Comparison of ENCODE assay signal across 11 mouse cellular contexts in the genomic region with DNA sequence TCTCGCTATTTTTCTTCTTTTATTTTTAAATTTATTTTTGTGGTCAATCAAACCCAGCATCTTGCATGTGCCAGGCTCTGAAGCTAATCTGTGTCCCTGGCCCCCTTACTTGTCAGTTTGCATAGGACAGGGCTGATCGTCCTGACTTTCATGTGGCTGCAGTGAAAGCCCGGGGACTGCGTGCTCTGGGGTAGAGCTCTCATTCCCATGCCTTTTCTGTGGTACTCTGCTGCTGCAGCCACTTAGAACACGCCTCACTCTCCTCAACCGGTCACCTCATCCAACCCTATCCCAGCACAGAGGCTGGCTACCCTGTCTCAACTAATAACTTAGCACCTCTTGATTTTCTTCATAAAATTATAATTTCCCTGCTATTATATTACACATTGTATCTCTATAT. TPM values are rescaled to one million over a fixed set of nuclear protein-coding genes. Genes with fewer than 3 reads are reported as not detected.
DNase-seq lines count a peak whose midpoint lies in the region; ATAC-seq and TF ChIP-seq lines count a peak whose summit lies in the region.
"Had no signal": no experiment of that assay in that cellular context is flagged by ENCODE, and none has a peak within 500 bp of the region (broad histone marks: within the 10 kb centered on the region; RNA-seq: fewer than 3 reads in every experiment).

No protein-coding gene starts in this region.

- peak overlapping the region; percentile 66 for H3K27ac ChIP-seq in heart, embryonic 15.5 days
- peak overlapping the region; percentile 86 for H3K27ac ChIP-seq in forebrain, embryonic 13.5 days
- H3K27ac ChIP-seq in hindbrain, embryonic 12.5 days, result peak overlapping the region; percentile 82

- WGBS in heart, embryonic 15.5 days, result 61% methylated on average over 6 of the region's 6 CpGs
- WGBS in forebrain, embryonic 13.5 days, result 56% methylated on average over 6 of the region's 6 CpGs
- 64% methylated on average over 6 of the region's 6 CpGs for WGBS in hindbrain, embryonic 12.5 days

- DNase-seq in heart, adult 8-10 months (ENCODE audit: low spot score), result no peak
- no peak for DNase-seq in right cerebral cortex, postnatal 10 days (ENCODE audit: low spot score in 2 of 2)
- no peak for DNase-seq in adrenal gland, postnatal 14 days
- no peak for DNase-seq in urinary bladder, postnatal 25 days (ENCODE audit: low spot score)

- TF ChIP-seq POLR2A in myocyte (IDR thresholded peaks at IDR 0.05; ENCODE audit: insufficient read length, low read depth), result no peak

- no peaks in the 10 kb centered on the region for H3K9me3 ChIP-seq in heart, embryonic 15.5 days (replicated peaks)
- no peaks in the 10 kb centered on the region for H3K9me3 ChIP-seq in forebrain, embryonic 13.5 days (replicated peaks)
- H3K9me3 ChIP-seq in hindbrain, embryonic 12.5 days (replicated peaks), result no peaks in the 10 kb centered on the region

- H3K36me3 ChIP-seq in heart, embryonic 15.5 days, result no peaks in the 10 kb centered on the region
- H3K36me3 ChIP-seq in forebrain, embryonic 13.5 days (ENCODE audit: poor library complexity, severe bottlenecking), result no peaks in the 10 kb centered on the region
- H3K36me3 ChIP-seq in hindbrain, embryonic 12.5 days, result no peaks in the 10 kb centered on the region
- H3K36me3 ChIP-seq in myocyte (ENCODE audit: control insufficient read depth, insufficient read depth), result no peaks in the 10 kb centered on the region

- ATAC-seq in heart, embryonic 15.5 days (replicated peaks; ENCODE audit: insufficient number of reproducible peaks, insufficient read depth, low FRiP score, low read depth), result peak; percentile 40; the same call in 1 of the 2 replicates
- peak; percentile 68 for ATAC-seq in forebrain, embryonic 13.5 days
- peak; percentile 76 for ATAC-seq in hindbrain, embryonic 12.5 days (ENCODE audit: low FRiP score)

- no peak overlapping the region for H3K4me3 ChIP-seq in heart, embryonic 15.5 days
- H3K4me3 ChIP-seq in forebrain, embryonic 13.5 days, result no peak overlapping the region
- H3K4me3 ChIP-seq in hindbrain, embryonic 12.5 days, result no peak overlapping the region
- no peak overlapping the region for H3K4me3 ChIP-seq in myocyte

- no peak overlapping the region for H3K9ac ChIP-seq in heart, embryonic 15.5 days
- no peak overlapping the region for H3K9ac ChIP-seq in forebrain, embryonic 13.5 days
- H3K9ac ChIP-seq in hindbrain, embryonic 12.5 days, result no peak overlapping the region

- H3ac ChIP-seq in myocyte (ENCODE audit: control insufficient read depth, insufficient read length), result no peak overlapping the region

- peaks cover 16% of the 10 kb centered on the region for H3K4me1 ChIP-seq in heart, embryonic 15.5 days (replicated peaks)
- peaks cover 23% of the 10 kb centered on the region for H3K4me1 ChIP-seq in forebrain, embryonic 13.5 days
- H3K4me1 ChIP-seq in hindbrain, embryonic 12.5 days, result peaks cover 25% of the 10 kb centered on the region

- no peaks in the 10 kb centered on the region for H3K79me2 ChIP-seq in myocyte (ENCODE audit: control insufficient read depth, insufficient read depth)

- no peaks in the 10 kb centered on the region for H3K27me3 ChIP-seq in heart, embryonic 15.5 days
- H3K27me3 ChIP-seq in forebrain, embryonic 13.5 days, result no peaks in the 10 kb centered on the region
- no peaks in the 10 kb centered on the region for H3K27me3 ChIP-seq in hindbrain, embryonic 12.5 days
- H3K27me3 ChIP-seq in myocyte (ENCODE audit: control insufficient read depth, insufficient read depth, insufficient read length), result no peaks in the 10 kb centered on the region

- no peak overlapping the region for H3K4me2 ChIP-seq in heart, embryonic 15.5 days
- peak overlapping the region; percentile 1; the same call in 1 of the 2 replicates for H3K4me2 ChIP-seq in forebrain, embryonic 13.5 days
- 0 out of 2 replicates have a peak overlapping the region, but pooled peaks have one; percentile 8 for H3K4me2 ChIP-seq in hindbrain, embryonic 12.5 days (replicated peaks)
- H3K4me2 ChIP-seq in myocyte (ENCODE audit: low read depth), result peak overlapping the region; percentile 62

TF ChIP-seq in myocyte, 11 proteins besides CTCF, POLR2A, EP300 and RAD21:
- TF ChIP-seq TCF3 (IDR thresholded peaks at IDR 0.05; ENCODE audit: insufficient read length, low read depth) (no peak), POLR2AphosphoS2 (IDR thresholded peaks at IDR 0.05; ENCODE audit: insufficient read length, low read depth) (no peak), CEBPB (IDR thresholded peaks at IDR 0.05; ENCODE audit: insufficient read depth, poor library complexity, severe bottlenecking) (no peak)

RNA-seq across cellular contexts. Expression of a gene that starts 8.7 kb away (rescaled TPM):
- 0.11 and 0.19 TPM in 2 replicates for polyA plus RNA-seq in heart, embryonic 15.5 days (2015; fragmentation: Nextera tagmentation; extraction: Ambion mirVana)
- total RNA-seq in heart, adult 8-10 months (2022), result not detected
- polyA plus RNA-seq in forebrain, embryonic 13.5 days (2015; fragmentation: Nextera tagmentation; extraction: Ambion mirVana), result 0.23 and 0.64 TPM in 2 replicates
- polyA plus RNA-seq in hindbrain, embryonic 12.5 days (2016; fragmentation: Nextera tagmentation; extraction: Ambion mirVana), result 1.2 and 1.7 TPM in 2 replicates
- 0.34 TPM for polyA plus RNA-seq in myocyte (2012; fragmentation: generic; extraction: Trizol)
- total RNA-seq in adrenal gland, postnatal 14 days (2021), result 1.5 TPM in 2 replicates
- total RNA-seq: CH12.LX; hematopoietic stem cell, adult 5-6 weeks had no signal
- polyA plus RNA-seq: limb, embryonic 11.5 days had no signal

RNA-seq across cellular contexts. Expression of a gene that starts 23.5 kb away (rescaled TPM):
- 48.6 and 50.7 TPM in 2 replicates for polyA plus RNA-seq in heart, embryonic 15.5 days (2015; fragmentation: Nextera tagmentation; extraction: Ambion mirVana)
- total RNA-seq in heart, adult 8-10 months (2022), result 100 to 1,000 TPM in 2 of 4 experiments, 10 to 100 TPM in 2; 85.9 to 105 (median 95.9) TPM
- polyA plus RNA-seq in forebrain, embryonic 13.5 days (2015; fragmentation: Nextera tagmentation; extraction: Ambion mirVana), result 70.3 and 73.2 TPM in 2 replicates
- 87.9 and 97.4 TPM in 2 replicates for polyA plus RNA-seq in hindbrain, embryonic 12.5 days (2016; fragmentation: Nextera tagmentation; extraction: Ambion mirVana)
- polyA plus RNA-seq in myocyte (2012; fragmentation: generic; extraction: Trizol), result 63.0 TPM
- 128 and 156 TPM in 2 replicates for total RNA-seq in adrenal gland, postnatal 14 days (2021)

RNA-seq across cellular contexts. Expression of a gene that starts 54.5 kb away (rescaled TPM):
- polyA plus RNA-seq in heart, embryonic 15.5 days (2015; fragmentation: Nextera tagmentation; extraction: Ambion mirVana), result 27.7 and 28.3 TPM in 2 replicates
- total RNA-seq in heart, adult 8-10 months (2022), result 10 to 100 TPM; 40.2 to 48.6 (median 44.1) TPM
- polyA plus RNA-seq in forebrain, embryonic 13.5 days (2015; fragmentation: Nextera tagmentation; extraction: Ambion mirVana), result 38.3 and 44.8 TPM in 2 replicates
- 69.2 and 81.1 TPM in 2 replicates for polyA plus RNA-seq in hindbrain, embryonic 12.5 days (2016; fragmentation: Nextera tagmentation; extraction: Ambion mirVana)
- 23.7 TPM for polyA plus RNA-seq in myocyte (2012; fragmentation: generic; extraction: Trizol)
- 58.2 and 64.4 TPM in 2 replicates for total RNA-seq in adrenal gland, postnatal 14 days (2021)
